Mouse (Mus musculus): ENCODE results near the gene Abhd16a. TPM values are rescaled to one million over a fixed set of nuclear protein-coding genes. Genes with fewer than 3 reads are reported as not detected.
A peak's percentile ranks its signal among the peaks of the same experiment; 100 is the strongest.

Abhd16a gene
- polyA plus RNA-seq, 1 experiment from 2014 or later, result 47.4 TPM

DNA sequence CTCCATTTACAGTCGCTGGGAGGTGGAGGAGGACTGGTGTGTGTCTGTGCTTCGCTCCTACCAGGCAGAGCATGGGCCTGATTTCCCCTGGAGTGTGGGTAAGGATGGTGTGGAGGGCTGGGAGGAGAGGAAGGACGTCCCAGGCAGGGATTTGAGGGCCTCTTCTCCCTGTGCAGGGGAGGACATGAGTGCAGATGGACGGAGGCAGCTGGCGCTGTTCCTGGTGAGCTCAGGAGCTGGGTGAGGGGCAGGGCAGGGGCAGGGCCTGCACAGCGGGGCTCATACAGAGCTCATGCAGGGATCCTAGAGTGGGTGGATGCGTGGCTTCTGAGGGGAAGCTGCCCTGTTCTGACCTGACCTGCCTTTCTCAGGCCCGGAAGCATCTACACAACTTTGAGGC lies 13.2 kb downstream of the Abhd16a start:
- peaks cover 10% of the 10 kb centered on the region for H3K4me1 ChIP-seq (ENCODE audit: control insufficient read depth, insufficient read depth, low read length)
- H3K9ac ChIP-seq (ENCODE audit: low read depth, low read length), result no peak overlapping the region
- no peaks in the 10 kb centered on the region for H3K27me3 ChIP-seq (ENCODE audit: control insufficient read depth, insufficient read depth, low read length)
- no peak for ATAC-seq (replicated peaks; ENCODE audit: insufficient number of reproducible peaks, low FRiP score, low TSS enrichment)
- WGBS (ENCODE audit: insufficient replicate concordance), result 71% methylated on average over 8 of the region's 8 CpGs
- no peak overlapping the region for H3K4me2 ChIP-seq
- H3K4me3 ChIP-seq (ENCODE audit: low read depth, low read length), result no peak overlapping the region
- H3K36me3 ChIP-seq (ENCODE audit: control insufficient read depth, insufficient read depth, low read length), result peaks cover 18% of the 10 kb centered on the region
- H3K27ac ChIP-seq (ENCODE audit: low read depth, low read length), result no peak overlapping the region
- no peaks in the 10 kb centered on the region for H3K9me3 ChIP-seq (replicated peaks; ENCODE audit: control insufficient read depth, low read length)

GRCm38 (mm10) chr17:35103221-35103690 lies 14.2 kb downstream of the Abhd16a start:
- Histone ChIP-seq H3K27ac (ENCODE audit: low read depth, low read length) (no peak overlapping the region), H3K9me3 (replicated peaks; ENCODE audit: control insufficient read depth, low read length) (no peaks in the 10 kb centered on the region), H3K36me3 (ENCODE audit: control insufficient read depth, insufficient read depth, low read length) (peaks cover 14% of the 10 kb centered on the region), H3K27me3 (ENCODE audit: control insufficient read depth, insufficient read depth, low read length) (no peaks in the 10 kb centered on the region), H3K9ac (ENCODE audit: low read depth, low read length) (no peak overlapping the region), H3K4me1 (ENCODE audit: control insufficient read depth, insufficient read depth, low read length) (peaks cover 10% of the 10 kb centered on the region), H3K4me3 (ENCODE audit: low read depth, low read length) (no peak overlapping the region), H3K4me2 (no peak overlapping the region)
- no peak for ATAC-seq (replicated peaks; ENCODE audit: insufficient number of reproducible peaks, low FRiP score, low TSS enrichment)
- 60% methylated on average over 6 of the region's 6 CpGs for WGBS (ENCODE audit: insufficient replicate concordance)

DNA sequence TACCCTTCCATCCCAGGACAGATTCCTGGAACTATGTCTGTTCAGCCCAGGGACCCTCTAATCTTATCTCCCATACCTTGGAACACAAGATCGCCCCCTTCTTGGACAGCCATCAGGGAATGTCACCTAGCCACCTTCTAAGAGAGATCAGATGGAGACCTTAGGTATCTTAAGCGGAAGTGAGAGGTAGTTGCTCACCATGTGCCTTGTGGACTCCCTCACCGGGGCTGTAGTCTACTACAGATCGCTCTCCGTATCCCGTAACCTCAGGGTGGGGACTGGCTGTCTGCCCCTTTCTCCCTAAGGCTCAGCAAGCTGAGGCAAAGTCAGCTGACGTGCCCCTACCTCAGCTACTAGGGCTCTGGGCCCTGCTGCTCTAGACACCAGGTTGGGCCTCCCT lies 15.0 kb downstream of the Abhd16a start:
- Histone ChIP-seq H3K4me3 (ENCODE audit: low read depth, low read length) (no peak overlapping the region), H3K36me3 (ENCODE audit: control insufficient read depth, insufficient read depth, low read length) (peaks cover 13% of the 10 kb centered on the region), H3K27me3 (ENCODE audit: control insufficient read depth, insufficient read depth, low read length) (no peaks in the 10 kb centered on the region), H3K27ac (ENCODE audit: low read depth, low read length) (no peak overlapping the region), H3K4me1 (ENCODE audit: control insufficient read depth, insufficient read depth, low read length) (peaks cover 10% of the 10 kb centered on the region), H3K9me3 (replicated peaks; ENCODE audit: control insufficient read depth, low read length) (no peaks in the 10 kb centered on the region), H3K9ac (ENCODE audit: low read depth, low read length) (no peak overlapping the region), H3K4me2 (no peak overlapping the region)
- WGBS (ENCODE audit: insufficient replicate concordance), result 79% methylated on average over 7 of the region's 7 CpGs
- no peak for ATAC-seq (replicated peaks; ENCODE audit: insufficient number of reproducible peaks, low FRiP score, low TSS enrichment)

DNA sequence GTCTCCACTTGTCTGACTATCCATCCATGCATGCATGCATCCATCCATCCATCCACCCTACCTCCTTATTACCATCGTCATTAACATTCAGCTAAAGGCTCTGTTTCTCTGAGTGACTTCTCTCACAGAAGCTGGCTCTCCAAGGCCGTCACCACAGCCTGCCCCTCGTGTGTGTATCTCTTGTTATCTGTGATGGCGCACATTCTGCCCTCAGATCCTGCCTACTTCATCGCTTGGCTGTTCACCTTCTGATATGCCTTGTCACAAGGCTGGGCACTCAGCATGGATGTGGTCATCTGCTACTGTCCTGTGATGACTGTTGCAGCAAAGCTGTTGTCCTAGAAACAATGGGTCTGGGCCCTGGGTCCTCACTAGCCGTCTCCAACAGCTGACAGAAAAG lies 15.7 kb downstream of the Abhd16a start:
- Histone ChIP-seq H3K36me3 (ENCODE audit: control insufficient read depth, insufficient read depth, low read length) (peaks cover 13% of the 10 kb centered on the region), H3K9ac (ENCODE audit: low read depth, low read length) (no peak overlapping the region), H3K4me2 (no peak overlapping the region), H3K9me3 (replicated peaks; ENCODE audit: control insufficient read depth, low read length) (no peaks in the 10 kb centered on the region), H3K27ac (ENCODE audit: low read depth, low read length) (no peak overlapping the region), H3K27me3 (ENCODE audit: control insufficient read depth, insufficient read depth, low read length) (no peaks in the 10 kb centered on the region), H3K4me1 (ENCODE audit: control insufficient read depth, insufficient read depth, low read length) (peaks cover 10% of the 10 kb centered on the region), H3K4me3 (ENCODE audit: low read depth, low read length) (no peak overlapping the region)
- ATAC-seq (replicated peaks; ENCODE audit: insufficient number of reproducible peaks, low FRiP score, low TSS enrichment), result no peak
- WGBS (ENCODE audit: insufficient replicate concordance), result 53% methylated on average over 6 of the region's 6 CpGs

- peaks cover 12% of the 10 kb centered on the region for H3K4me1 ChIP-seq (ENCODE audit: control insufficient read depth, insufficient read depth, low read length)
- no peak overlapping the region for H3K9ac ChIP-seq (ENCODE audit: low read depth, low read length)
- no peaks in the 10 kb centered on the region for H3K9me3 ChIP-seq (replicated peaks; ENCODE audit: control insufficient read depth, low read length)
- H3K27me3 ChIP-seq (ENCODE audit: control insufficient read depth, insufficient read depth, low read length), result no peaks in the 10 kb centered on the region
- WGBS (ENCODE audit: insufficient replicate concordance), result 25% methylated on average over 13 of the region's 13 CpGs
- peaks cover 10% of the 10 kb centered on the region; the same call in 1 of the 2 replicates for H3K36me3 ChIP-seq (ENCODE audit: control insufficient read depth, insufficient read depth, low read length)
- H3K4me3 ChIP-seq (ENCODE audit: low read depth, low read length), result no peak overlapping the region
- no peak overlapping the region for H3K4me2 ChIP-seq
- ATAC-seq (replicated peaks; ENCODE audit: insufficient number of reproducible peaks, low FRiP score, low TSS enrichment), result no peak
- no peak overlapping the region for H3K27ac ChIP-seq (ENCODE audit: low read depth, low read length)
These were observed 16.8 kb downstream of the Abhd16a start for GRCm38 (mm10) chr17:35105740-35106389.

GRCm38 (mm10) chr17:35106522-35106921 lies 17.5 kb downstream of the Abhd16a start:
- no peaks in the 10 kb centered on the region for H3K9me3 ChIP-seq (replicated peaks; ENCODE audit: control insufficient read depth, low read length)
- WGBS (ENCODE audit: insufficient replicate concordance), result 68% methylated on average over 3 of the region's 3 CpGs
- no peak overlapping the region for H3K4me3 ChIP-seq (ENCODE audit: low read depth, low read length)
- no peak for ATAC-seq (replicated peaks; ENCODE audit: insufficient number of reproducible peaks, low FRiP score, low TSS enrichment)
- H3K4me1 ChIP-seq (ENCODE audit: control insufficient read depth, insufficient read depth, low read length), result peaks cover 13% of the 10 kb centered on the region
- H3K27me3 ChIP-seq (ENCODE audit: control insufficient read depth, insufficient read depth, low read length), result no peaks in the 10 kb centered on the region
- H3K4me2 ChIP-seq, result no peak overlapping the region
- H3K36me3 ChIP-seq (ENCODE audit: control insufficient read depth, insufficient read depth, low read length), result peaks cover 6% of the 10 kb centered on the region; the same call in 1 of the 2 replicates
- no peak overlapping the region for H3K9ac ChIP-seq (ENCODE audit: low read depth, low read length)
- no peak overlapping the region for H3K27ac ChIP-seq (ENCODE audit: low read depth, low read length)

GRCm38 (mm10) chr17:35108097-35108496 lies 19.0 kb downstream of the Abhd16a start, which contains the start of gene Ly6g5c:
Ly6g5c (plus strand) TSS chr17:35108279.
- Histone ChIP-seq H3K4me3 (ENCODE audit: low read depth, low read length) (no peak within 1 kb of the TSS), H3K4me2 (no peak within 1 kb of the TSS), H3K36me3 (ENCODE audit: control insufficient read depth, insufficient read depth, low read length) (no peaks in the 10 kb centered on the region), H3K27me3 (ENCODE audit: control insufficient read depth, insufficient read depth, low read length) (no peaks in the 10 kb centered on the region), H3K27ac (ENCODE audit: low read depth, low read length) (no peak within 1 kb of the TSS), H3K9me3 (replicated peaks; ENCODE audit: control insufficient read depth, low read length) (no peaks in the 10 kb centered on the region), H3K4me1 (ENCODE audit: control insufficient read depth, insufficient read depth, low read length) (peaks cover 5% of the 10 kb centered on the region; the same call in 1 of the 2 replicates), H3K9ac (ENCODE audit: low read depth, low read length) (no peak within 1 kb of the TSS)
- no peak for ATAC-seq (replicated peaks; ENCODE audit: insufficient number of reproducible peaks, low FRiP score, low TSS enrichment)
- WGBS (ENCODE audit: insufficient replicate concordance), result 77% methylated on average over 6 of the region's 6 CpGs

DNA sequence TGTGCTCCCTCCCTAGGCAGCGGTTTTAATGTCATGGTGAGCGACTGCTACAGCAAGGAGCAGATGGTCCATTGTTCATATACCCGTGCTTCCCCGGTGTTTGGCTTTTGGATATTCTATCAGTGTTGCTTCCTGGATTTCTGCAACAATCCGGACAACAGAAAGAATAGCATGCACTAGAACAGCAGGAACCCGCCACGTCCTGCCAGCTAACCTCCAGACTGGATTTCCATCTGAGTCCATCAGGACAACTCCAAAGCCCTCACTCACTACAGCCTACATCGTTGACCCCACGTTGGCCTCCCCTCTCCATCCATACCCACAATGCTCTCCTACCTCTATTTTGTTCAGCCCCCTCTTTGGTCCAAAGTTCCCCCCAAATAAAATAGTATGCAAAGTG lies 22.7 kb downstream of the Abhd16a start:
- Histone ChIP-seq H3K4me2 (peak overlapping the region; percentile 19), H3K4me1 (ENCODE audit: control insufficient read depth, insufficient read depth, low read length) (0 out of 2 replicates have a peak, but pooled peaks cover 3% of the 10 kb centered on the region), H3K9ac (ENCODE audit: low read depth, low read length) (no peak overlapping the region), H3K27ac (ENCODE audit: low read depth, low read length) (peak overlapping the region; percentile 41; the same call in 1 of the 2 replicates), H3K36me3 (ENCODE audit: control insufficient read depth, insufficient read depth, low read length) (0 out of 2 replicates have a peak, but pooled peaks cover 6% of the 10 kb centered on the region), H3K27me3 (ENCODE audit: control insufficient read depth, insufficient read depth, low read length) (no peaks in the 10 kb centered on the region), H3K9me3 (replicated peaks; ENCODE audit: control insufficient read depth, low read length) (no peaks in the 10 kb centered on the region), H3K4me3 (ENCODE audit: low read depth, low read length) (no peak overlapping the region)
- 55% methylated on average over 9 of the region's 9 CpGs for WGBS (ENCODE audit: insufficient replicate concordance)
- ATAC-seq (replicated peaks; ENCODE audit: insufficient number of reproducible peaks, low FRiP score, low TSS enrichment), result no peak

All from heart, embryonic 11.5 days (tissue).